Mouse (Mus musculus) liver, adult 2 months (tissue): ENCODE data around the gene Lin28a.

Experiments
- CTCF ChIP-seq: fragments of 200-500 bp; IDR thresholded peaks from 2 replicates; pipeline ENCODE4 v1.5.1; 2011; ENCODE audit warnings: low read depth, low read length, control low read depth
- POLR2A ChIP-seq: fragments of 200-500 bp; IDR thresholded peaks from 2 replicates; pipeline ENCODE4 v1.6.1; 2011; ENCODE audit warnings: low read length, control low read depth; ENCODE audit not compliant: insufficient read depth; ENCODE audit errors: extremely low read depth

GRCm38 (mm10) chr4:134002246-134002645 lies 16.4 kb downstream of the Lin28a start:
- TF ChIP-seq CTCF (no peak), POLR2A (no peak)
